Mouse (Mus musculus) cerebellum, adult (tissue): Measurements from ENCODE around the gene Fam107b.
"Not testable (repeated sequence)": the region's sequence is repeated elsewhere in the genome, so short reads cannot be mapped to it uniquely, and the experiment has no call there.

Experiments
- ATAC-seq: cut with Nextera tagmentation; 2 replicates; pipeline ENCODE4 v1.9.2; 2017; ENCODE audit warnings: mild to moderate bottlenecking, moderate library complexity, mixed read lengths; ENCODE audit not compliant: insufficient number of reproducible peaks, low FRiP score, low TSS enrichment

Gene Fam107b

DNA sequence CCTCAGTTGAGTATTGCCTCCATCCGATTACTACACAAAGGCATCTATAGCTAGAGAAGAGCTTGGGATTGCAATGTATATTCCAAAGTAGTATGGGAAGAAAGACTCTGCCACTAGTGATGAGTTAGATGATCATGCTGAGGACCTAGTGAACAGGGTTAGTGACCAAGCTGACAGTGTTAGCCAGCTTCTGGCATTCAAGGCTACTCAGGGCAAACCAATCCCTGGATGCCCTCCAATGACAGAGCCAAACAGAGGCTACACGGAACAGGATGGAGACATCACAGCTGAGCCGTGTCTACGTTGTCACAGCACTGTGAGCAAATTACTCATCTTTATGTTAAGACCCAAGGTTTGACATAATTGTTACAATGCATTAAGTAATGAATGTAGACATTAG, 138.3 kb downstream of the Fam107b start:
- ATAC-seq: no peak

DNA sequence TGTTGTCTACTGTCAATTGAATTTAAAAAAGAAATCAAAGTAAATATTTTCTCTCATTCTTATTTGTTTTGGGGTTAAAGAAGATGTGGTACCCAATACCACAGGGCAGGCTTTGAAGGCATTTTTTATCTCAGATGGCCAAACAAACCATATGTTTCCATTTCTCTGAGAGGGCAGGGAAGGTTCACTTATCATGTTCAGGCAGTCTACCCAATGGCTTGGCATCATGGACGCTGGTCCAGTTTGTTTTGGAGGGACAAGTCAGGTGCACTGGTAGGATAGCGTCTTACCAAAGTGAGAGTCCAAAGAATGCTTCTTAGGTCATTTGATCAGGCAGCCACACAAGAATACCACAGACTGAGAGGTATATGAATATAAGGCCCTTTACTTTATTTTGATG, 139.6 kb downstream of the Fam107b start:
- no peak for ATAC-seq

DNA sequence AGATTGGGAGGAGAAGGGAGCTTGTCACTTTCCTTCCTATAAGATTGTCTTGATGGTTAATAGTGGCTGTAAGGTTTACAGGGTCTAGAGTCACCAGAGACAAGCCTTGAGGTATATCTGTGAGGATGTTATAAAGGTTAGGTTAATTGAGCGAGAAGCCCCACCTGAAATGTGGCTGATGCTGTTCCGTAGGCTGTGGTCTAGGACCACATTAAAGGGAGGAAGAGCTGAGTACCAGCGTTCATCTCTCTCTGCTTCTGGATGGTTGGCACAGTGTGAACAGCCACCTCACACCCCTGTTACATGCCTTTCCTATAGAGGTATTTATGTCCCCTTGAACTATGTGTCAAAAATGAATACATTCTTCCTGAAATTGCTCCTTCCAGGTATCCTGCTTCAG, 140.2 kb downstream of the Fam107b start:
- no peak for ATAC-seq

DNA sequence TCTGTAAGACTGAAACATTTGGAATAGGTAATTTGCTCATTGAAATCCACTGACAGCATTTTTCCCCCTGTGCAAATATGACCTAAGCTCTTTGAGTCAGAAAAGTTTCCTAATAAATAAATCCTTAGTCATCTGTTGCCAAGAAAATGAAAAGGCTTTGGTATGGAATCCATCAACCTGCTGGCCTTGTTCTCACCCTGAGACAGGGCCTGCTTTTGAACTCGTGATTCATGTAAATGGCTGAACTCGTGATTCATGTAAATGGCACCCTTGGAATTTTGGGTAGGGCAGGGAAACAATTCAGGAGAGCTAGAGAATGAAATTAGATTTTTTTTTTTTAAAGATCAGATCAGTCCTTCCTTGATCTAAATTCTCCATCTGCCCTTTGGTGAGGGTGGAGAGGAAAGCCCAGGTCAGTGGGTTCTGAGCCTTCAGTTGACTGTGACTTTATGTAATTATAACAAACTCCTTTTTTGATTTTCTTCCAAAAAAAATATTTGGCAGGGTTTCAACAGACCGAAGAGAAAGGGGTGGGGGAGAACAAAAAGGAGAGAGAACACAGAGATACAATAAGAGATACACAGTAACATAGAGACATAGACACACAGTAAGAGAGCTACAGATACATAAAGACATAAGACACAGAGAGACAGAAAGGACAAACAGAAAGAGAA, 142.2 kb downstream of the Fam107b start:
- ATAC-seq: no peak

DNA sequence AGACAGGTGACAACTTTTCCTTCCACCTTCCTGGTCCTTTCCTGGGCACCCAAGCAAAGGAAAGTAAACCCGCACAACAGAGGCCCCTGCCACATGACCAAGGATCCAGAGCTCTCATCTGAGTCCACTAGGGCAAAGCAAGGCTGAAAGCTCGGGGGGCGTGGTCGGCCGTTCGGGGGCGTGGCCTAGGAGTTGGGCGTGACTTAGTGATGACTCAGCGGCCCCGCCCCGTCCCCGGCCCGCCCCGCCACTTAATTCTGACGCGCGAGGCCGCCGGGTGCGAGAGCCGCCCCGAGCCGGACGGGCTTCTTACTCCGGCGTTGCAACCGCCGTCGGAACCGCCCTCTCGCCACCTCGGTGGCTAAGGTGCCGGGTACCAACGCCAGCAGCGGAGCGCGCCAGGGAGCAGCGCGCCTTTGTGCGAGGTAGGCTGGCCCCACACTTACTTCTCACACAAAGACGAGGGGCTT, 143.0 kb downstream of the Fam107b start:
- peak; percentile 74 for ATAC-seq

DNA sequence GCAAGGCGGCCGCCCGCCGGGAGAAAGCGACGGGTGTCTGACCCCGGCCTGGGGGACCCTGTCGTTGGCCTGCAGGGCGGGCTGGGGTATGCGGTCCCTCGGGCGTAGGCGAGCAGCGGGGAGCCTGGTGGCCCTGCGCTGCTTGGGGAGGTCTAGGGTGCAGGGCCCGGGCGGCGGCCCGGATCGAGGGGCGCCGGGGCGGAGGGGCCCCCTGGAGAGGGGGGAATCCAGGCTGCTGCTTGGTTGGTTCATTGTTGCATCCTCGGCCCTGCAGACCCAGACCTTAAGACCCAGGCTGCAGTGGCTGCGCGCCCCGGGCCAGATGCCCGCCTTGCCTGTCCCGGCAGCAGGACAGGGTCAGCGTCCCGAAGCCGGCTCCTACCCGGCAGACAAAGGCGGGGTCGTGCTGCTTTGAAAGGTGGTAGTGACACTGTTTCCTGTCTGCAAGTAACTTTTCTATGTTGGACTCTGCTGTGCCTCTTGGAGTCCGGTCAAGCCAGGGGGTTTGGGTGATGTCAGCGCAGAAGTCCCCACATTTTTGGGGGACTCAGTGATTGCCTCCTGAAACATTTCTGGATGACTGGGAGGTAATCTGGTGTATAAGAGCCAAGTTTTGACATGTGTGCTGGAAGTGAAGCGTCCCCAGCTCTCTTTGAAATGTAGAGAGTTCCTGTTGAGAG, 143.5 kb downstream of the Fam107b start:
- peak; percentile 13 for ATAC-seq

DNA sequence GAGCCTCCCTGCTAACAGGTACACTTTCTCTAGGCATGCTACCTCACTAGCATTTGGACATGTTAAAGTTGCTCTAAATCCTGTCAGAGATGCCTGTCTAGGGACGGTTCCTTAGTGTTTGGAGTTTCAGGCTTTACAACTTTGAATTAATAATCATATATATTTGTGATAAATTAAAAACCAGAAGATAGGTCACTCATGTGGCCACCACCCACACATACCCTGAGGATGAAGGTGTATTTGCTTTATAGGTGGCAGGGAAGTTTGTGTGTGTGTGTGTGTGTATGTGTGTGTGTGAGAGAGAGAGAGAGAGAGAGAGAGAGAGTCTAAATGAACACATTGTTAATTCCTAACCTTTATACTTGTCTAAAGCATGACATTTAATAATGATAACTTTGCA, 144.2 kb downstream of the Fam107b start:
- ATAC-seq: no peak

DNA sequence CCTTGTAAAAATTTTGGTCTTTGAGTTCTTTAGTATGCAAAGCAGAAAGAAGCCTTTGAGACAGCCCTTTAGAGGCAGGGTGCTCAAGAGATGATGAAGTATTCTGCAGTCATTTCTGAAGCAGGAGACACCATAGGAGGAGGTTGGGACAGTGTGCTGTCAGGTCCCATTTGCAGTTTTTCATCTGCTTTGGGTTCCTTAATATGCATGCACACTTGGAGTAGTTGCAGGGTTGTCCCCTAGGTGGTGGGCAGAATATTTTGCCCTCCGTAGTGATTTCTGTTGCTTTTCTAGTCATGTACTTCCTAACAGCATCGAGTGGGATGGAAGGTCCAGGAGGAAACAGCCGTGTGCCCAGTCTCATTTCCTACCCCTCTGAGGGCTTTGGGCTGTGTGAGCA, 145.1 kb downstream of the Fam107b start:
- no peak for ATAC-seq

DNA sequence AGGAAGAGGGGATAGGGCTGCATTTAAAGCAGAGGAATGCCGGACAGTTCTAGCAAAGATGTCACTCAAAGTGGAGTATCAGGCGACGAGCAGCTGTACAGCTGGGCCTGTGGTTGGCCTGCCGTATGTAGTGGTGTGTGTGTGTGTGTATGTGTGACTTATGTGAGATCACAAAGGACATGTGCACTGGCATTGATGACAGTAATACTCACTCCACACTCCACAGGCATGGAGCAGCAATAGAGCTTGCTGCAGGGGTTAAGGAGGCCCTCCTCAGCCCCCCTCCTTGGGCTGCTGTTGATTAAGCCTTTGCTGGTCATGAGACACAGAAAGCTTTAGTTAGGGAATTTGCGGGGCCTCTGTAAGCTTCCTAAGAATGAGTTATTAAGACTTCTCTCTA, 147.0 kb downstream of the Fam107b start:
- no peak for ATAC-seq

DNA sequence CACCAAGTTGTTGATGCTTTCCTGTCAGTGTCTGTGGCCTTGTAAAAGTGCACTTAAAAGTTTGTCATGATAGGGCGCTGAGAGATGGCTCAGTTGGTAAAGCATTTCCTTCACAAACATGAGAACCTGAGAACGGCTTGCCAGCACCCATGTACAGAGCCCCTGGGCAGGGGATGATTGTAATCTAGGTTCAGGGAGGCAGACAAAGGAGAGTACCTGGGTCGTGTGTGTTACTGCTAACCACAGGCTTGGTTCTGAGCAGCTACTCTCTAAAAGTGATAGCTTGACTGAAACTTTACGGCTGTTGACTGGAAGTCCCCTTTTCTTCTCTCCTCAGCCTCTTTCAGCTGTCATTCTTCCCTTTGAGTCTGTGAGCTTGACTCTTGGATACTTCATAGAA, 147.6 kb downstream of the Fam107b start:
- ATAC-seq: no peak

DNA sequence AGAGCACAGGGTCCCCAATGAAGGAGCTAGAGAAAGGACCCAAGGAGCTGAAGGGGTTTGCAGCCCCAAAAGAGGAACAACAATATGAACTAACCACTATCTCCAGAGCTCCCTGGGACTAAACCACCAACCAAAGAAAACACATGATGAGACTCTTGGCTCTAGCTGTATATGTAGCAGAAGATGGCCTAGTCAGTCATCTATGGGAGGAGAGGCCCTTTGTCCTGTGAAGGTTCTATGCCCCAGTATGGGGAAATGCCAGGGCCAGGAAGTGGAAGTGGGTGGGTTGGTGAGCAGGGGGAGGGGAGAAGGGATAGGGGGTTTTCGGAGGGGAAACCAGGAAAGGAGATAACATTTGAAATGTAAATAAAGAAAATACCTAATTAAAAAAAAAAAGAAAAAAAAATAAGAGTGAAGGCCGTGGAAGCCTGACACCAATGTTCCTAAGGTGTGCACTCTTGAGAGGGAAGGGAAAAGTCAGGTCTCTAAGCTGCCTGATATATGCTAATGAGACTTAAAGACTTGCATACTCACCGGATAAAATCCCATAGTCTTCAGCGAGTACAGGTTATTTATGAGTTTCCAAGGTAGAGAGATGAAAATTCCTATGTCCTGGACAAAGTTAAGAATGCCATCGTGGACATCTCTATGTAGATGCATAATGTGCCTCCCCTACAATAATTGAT, 149.3 kb downstream of the Fam107b start:
- ATAC-seq: not testable (repeated sequence)

DNA sequence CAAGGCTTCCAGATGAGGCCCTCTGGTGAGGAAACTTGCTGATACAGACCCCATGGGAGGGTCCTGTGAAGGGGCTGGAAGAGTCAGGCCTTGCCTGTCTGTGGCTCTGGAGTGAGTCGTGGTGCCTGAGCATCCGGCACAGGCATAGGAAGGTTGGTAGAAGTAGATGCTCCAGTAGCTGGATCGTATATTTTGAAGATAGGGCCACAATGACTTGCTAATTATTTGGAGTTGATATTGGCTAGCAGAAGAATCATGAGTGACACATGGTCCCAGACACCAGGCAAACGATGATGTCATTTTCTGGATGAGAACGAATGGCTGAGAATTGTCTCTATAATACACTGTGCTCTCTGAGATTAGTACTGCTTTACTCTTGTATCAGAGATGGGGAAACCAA, 150.8 kb downstream of the Fam107b start:
- ATAC-seq: no peak

DNA sequence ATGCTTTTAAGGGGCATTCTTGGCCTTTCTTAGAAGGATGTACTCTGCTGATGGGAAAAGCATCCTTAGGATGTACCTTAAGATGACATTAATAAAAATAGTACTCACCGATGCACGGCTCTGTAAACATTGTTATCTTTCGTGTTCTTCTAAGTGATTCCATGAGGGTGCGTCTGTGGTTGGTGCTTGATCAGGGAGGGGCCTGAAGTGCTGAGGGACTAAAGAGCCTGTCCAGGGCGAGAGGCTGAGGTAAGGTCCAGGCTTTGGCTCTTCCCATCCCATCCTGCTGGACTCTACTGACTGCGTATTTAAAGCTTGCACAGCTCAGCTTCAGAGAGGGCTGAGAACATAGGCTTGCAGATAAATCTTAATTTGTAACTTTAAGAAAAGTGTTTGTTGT, 151.7 kb downstream of the Fam107b start:
- ATAC-seq: no peak

DNA sequence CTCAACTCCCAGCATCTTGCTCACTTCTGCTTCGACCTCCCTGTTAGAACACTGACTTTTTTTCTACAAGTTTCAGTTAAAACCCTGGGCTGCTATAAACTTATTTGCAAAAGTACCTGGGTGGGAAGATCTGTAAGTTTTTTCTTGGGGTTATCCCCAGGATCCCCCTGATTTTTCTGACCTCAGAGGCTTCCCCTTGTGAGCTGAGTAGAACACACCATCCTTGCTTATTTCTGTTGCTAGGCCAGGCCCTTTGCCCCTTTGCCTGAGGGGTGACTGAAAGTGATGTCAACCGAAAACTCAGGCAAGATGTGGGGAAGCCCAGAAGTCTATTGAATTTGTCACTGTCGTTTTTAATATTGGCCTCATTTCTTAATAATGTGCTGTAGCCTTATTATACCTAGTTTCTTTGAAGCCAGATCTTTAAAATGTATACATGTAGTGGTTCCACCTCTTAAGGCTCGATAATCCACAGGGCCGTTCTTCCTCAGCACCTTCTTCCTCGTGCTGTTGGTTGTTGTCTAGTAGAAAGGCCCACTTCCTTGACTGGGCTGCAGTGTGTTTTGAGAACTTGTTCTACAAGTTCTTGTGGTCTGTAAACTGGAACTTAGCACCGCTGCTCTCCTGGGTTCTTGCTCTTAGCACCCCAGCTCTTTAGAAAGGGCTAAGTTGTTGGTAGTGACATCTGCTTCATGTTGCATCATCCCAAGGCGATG, 153.3 kb downstream of the Fam107b start:
- ATAC-seq: no peak

DNA sequence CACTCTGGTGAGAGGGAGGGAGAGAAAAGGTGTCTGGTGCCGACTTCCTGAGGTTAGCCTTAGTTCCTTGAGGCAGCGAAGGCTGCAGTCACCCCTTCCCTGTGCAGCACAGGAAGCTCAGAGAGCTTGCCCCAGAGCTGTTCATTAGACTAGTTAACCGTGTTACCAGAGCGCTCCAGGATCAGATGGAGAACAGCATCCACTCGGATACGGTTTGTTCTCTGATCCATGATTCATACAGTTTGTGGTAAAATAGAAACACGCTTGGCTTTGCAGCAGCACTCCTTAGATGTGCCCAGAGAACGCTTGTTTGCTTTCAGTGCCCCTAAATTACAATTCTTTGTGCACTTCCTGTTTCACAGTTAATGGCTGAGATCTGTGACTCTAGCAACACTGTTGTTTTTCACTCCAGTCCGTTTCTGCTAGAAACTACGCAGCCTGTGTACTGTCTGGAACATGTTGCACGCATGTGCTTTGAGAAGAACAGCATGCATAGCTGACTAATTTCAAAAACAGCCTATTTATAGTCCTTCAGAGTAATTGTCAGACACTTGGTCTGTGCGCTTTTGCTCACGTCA, 156.3 kb downstream of the Fam107b start:
- ATAC-seq: peak; percentile 47; the same call in 1 of the 2 replicates

DNA sequence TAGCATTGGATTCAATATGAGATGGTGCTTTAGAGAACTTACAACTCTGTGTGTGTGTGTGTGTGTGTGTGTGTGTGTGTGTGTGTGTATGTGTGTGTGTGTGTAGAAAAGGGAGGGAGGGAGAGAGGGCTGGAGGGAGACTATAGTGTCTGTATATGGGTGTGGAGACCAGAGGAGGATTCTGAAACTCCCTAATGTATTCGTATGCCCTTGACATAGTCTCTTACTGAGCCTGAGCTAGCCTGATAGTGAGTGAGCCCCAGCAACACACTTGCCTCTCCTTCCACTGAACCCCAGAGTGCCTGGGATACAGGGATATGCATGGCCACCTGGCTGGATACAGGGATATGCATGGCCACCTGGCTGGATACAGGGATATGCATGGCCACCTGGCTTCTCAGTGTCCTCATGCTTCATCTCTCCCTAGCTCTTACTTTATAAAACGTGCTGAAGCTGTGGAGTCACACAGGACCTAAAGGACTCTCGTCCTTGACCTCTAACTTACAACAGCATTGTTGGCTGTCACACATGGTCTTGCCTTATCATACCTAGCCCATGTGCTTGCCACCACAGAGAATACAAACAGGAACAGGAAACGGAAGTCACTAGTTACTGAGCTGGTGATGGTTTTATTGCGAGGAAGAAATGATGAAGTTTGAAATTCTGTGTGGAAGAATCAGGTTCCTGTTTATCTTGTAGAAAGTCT, 157.1 kb downstream of the Fam107b start:
- ATAC-seq: 0 out of 2 replicates have a peak, but pooled peaks have one; percentile 17

DNA sequence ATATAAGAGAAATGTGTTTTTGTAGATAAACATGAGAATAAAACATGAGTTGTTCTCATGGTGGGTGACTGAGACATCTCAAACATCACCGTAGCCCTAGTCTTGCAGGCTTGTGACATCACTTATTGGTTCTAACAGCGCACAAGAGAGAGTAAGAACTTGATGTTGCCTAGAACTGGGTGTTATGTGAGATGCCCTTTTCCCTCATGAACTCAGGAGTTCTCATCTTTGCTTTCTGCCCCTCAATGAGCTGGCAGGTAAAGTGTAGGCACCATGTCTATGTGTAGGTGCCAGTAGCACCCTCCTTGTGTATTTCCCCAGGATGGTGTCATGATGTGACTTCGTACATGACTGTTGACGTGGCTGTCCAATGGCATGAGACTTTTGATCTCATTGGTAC, 157.8 kb downstream of the Fam107b start:
- no peak for ATAC-seq

DNA sequence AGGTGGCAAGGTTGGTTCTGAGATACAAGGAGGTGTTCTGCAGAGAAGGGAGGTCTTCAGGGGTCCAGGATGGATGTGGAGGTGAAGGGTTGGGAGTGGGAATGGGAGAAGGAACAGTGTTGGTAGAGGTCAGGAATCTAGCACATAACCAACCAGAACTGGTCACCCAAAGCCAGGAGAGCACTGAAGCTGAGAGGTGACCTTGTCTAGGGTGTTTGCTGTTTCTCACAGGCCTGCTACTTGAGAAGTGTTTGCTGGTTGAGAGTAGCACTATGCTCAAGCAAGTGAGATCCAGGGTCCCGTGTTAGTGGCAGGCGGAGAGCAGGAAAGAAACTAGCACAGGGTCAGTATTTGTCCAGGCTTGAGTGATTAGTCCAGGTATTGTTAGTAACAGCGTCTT, 159.3 kb downstream of the Fam107b start:
- no peak for ATAC-seq

DNA sequence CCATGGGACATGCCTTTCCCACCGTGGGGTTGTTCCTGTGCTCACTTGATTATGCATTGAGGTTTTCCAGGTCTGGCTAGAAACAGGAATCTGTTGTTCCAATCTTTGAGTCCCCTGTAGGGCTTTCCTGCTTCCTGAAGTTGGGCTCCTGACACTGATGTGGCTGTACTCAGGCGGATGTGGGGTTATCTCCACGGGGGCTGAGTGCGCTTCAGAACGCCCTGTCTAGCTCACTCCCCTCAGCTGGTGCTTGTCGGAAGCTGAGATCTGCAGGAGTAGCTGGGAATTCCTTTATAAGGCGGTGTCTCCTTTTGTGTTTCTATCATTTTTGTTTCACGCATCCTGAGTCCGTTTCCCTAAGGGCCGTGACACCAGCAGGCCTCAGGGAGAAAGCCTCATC, 160.5 kb downstream of the Fam107b start:
- no peak for ATAC-seq
